Mouse (Mus musculus) right cerebral cortex, adult 2 months (tissue): ENCODE data around the gene Ipo5.

Source experiments
- DNase-seq, 2 experiments: peaks; one replicate each; pipeline ENCODE4 v3.0.0; 2021 to 2022; ENCODE audit warnings: low spot score in 2 of 2

The Ipo5 gene

DNA sequence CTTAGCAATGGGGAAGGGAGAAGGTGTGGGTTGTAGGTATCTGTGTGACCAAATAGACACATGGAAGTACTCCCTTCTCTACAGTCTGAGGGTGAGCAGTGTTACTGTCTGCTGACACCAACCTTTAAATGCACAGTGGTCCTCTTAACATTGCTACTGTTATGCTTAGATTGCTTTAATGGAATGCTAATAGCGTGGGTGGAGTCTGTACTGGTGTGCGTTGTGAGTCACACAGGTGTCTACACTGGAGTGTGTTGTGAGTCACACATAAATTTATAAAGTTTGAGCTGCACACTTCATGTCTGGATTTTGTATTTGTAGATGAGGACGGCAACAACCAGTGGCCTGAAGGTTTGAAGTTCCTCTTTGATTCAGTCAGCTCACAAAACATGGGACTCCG, 10.8 kb downstream of the Ipo5 start:
- DNase-seq, result no peak

DNA sequence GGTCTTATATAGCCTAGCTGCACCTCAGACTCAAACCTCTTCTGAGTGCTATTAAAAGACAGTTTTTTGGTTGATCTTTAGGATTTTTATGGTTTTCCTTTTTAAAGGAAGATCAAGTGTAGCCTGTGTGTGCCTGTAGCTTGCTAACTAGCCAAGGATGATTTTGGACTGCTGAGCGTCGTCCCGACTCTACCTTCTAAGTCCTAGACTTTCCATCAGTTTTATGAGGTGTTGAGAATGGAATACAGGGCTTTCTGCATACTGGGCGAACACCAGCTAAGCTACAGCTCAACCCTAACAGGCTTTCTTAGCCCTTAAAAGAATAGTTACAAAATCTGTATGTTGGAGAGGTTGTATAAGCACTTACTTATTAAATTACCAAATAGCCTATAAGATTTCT, 13.0 kb downstream of the Ipo5 start:
- DNase-seq, result no peak

DNA sequence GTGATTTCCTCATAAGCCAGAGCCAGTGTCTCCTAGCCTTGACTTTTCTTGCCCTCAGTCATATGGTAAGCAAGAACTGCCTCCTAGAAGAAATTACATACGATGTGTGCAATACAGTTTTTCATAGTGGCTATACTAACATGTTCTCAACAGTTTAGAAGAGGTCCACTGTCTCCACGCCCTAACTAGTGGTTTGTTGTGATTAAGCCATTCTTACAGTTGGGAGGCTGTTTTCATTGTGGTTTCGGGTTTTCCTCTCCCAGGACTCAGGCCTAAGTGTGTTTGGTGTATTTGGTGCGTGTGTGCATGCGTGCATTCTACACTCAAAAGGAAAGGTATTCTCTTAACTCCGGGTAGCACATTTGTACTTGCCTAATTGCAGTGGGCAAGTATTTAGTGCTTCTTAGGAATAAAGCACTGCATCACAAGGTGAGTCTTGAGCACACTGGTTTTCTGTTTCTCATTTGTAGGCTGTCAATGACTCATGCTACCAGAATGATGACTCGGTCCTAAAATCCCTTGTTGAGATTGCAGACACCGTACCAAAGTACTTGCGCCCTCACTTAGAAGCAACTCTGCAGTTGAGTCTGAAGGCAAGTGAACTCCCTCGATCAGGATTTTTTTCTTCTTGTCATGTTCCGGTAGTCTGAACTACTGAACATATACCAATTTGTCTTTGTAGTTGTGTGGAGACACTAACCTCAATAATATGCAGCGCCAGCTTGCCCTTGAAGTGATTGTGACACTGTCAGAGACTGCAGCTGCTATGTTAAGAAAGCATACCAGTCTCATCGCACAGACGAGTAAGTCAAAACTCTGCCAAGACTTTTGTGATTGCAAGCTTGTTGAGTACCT, 14.9 kb downstream of the Ipo5 start:
- no peak for DNase-seq

DNA sequence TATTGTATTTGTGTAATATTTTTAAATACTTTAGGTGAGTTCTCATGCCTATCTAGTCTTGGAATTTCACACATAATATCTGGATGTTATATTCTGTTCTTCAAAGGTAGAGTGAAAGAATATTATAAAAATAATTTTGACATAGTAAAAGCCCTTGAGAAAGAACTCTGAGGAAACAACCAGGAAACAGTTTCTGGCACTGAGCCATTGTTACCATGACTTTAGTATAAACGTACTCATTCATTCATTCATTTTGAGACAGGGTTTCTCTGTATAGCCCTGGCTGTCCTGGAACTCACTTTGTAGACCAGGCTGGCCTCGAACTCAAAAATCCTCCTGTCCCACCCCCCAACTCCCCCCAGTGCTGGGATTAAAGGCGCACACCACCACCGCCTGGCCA, 20.2 kb downstream of the Ipo5 start:
- DNase-seq, result no peak

DNA sequence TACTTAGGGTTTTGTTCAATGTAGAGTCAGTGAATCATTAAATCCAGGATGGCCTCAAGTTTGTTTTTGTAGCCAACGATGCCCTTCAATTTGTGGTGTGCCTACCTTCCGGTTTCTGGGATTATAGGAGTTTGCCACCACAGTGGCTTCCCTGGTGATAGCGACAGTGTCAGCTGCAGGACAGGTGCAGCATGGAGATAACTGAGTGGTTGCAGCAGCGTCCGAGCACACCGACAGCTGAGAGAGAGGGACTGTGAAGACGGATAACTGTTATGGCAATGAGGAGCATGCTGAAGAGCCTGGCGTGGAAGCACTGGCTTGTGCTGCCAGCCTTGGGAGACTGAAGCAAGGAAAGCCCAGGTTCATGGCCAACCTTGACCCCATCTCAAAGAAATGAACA, 22.6 kb downstream of the Ipo5 start:
- DNase-seq, result no peak

DNA sequence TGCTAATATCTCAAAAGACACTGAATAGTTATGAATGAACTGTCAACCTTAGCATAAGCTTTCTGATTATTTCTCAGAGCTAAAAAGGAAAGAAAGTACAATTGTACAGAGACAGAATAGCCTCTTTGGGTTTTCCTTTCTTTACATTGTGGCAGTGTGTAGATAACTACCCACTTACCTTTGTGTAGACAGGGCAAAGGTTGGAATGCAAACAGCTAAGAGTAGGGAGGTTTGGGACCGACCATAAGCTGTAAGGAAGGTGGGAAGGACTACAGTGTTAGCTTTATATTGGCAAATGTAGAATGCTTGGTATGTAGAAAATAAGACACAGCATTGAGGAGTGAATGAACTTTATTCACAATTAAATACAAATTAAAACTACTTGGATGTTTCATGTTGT, 26.1 kb downstream of the Ipo5 start:
- no peak for DNase-seq

DNA sequence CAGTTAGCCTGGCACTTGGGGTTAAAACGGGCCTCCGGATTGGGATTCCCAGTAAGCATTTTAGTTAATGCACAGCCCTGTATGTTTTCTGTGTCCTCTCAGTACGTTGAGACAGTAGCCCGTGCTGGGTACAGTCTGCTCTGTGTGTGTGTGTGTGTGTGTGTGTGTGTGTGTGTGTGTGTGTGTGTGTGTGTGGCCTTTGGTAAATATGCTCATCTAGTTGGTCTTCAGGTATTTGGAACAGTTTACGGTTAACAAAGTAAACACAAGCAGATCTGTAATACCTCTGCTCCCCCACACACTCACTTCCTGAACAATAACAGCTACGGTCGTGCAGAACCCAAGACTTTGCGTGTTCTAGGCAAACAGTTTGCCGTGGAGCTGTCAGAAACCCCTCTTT, 31.8 kb downstream of the Ipo5 start:
- DNase-seq, result no peak

DNA sequence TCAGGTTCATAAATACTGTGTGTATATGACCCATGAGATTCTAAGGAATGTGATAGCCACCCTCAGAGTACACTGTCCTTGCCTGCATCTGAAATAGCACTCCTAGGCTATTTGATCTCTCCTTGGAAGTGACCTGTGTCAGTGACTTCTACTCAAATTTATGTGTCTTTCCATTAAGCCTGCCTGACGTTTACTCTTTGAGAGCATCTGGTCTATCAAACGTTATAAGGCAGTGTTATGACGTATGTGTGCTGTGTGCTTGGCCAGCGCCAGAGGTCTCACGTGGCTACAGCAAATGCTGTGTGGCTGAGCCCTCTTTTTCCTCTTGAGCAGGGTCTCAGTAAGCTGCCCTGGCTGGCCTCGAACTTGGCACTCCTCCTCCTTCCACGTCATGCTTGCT, 34.1 kb downstream of the Ipo5 start:
- no peak for DNase-seq

DNA sequence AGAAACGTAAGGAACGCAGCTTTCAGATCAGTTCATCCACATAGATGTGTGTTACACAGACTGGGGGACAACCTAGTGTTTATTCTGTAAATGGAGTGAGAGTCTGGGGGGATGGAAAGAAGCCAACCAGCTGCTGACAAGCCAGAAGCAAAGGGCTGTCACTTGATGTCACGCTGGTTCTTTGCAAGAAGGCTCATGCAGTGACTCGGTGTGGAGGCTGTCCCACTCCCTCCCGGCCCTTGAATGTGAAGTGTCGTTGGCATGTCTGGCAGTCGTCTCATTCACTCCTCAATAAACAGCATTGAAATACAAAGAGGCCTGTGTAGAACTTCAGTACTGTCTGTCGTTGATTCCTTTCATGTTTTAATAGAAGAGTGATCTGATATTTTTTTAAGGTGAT, 36.1 kb downstream of the Ipo5 start:
- DNase-seq, result peak in 1 of 2 experiments; percentile 9

DNA sequence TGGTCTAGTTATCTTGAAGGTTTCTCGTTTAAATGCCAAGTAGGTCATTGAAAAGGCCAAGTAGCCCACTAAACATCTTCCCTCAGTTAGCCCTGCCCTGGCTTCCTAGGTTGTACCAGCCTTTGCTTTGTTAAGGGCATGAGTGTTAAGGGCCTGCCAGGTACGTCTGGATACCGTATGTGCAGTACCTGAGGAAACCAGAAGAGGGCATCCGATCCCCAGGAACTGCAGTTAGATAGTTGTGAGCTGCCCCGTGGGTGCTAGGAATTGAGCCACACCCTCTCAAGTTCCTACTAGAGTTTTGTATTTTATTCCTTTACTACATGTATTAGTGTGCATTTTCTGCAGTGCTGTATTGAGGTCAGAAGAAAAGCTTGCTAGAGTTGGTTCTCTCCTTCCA, 38.0 kb downstream of the Ipo5 start:
- peak in 1 of 2 experiments; percentile 4 for DNase-seq

DNA sequence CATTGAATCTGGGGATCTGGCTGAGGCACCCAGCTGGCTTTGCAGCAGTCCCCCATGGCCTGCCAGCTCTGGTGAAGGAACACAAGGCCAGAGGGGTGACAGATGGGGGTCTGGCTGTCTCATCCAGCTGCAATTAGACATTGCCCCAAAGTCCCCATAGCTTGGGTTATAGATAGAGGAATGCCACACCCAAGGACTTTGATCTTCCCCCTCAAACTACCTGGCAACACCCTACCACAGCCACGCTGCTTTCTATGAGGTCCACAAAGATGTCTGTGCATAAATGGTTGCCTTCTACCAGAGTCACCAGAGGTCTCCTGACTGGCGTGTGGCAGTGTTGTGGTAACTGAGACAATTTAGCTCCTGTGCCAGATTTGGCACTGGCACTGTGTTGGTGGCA, 39.0 kb downstream of the Ipo5 start:
- no peak for DNase-seq

DNA sequence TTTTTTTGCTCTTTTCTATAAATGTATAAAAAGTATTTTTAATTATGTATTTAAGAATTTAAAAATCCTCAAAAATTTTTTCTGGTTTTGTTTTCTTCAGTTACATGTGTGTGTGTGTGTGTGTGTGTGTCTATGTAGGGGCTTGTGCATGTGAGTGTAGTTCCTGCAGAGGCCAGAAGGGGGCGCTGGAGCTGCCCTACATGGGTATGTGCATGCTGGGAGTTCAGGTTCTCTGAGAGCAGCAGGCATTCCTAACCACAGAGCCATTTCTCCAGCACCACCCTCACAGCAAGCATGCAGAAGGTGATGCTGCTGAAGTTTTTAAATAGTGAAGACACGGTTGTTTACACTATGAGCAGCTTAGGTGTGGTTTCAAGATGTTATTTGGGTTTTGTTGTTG, 41.4 kb downstream of the Ipo5 start:
- no peak for DNase-seq

DNA sequence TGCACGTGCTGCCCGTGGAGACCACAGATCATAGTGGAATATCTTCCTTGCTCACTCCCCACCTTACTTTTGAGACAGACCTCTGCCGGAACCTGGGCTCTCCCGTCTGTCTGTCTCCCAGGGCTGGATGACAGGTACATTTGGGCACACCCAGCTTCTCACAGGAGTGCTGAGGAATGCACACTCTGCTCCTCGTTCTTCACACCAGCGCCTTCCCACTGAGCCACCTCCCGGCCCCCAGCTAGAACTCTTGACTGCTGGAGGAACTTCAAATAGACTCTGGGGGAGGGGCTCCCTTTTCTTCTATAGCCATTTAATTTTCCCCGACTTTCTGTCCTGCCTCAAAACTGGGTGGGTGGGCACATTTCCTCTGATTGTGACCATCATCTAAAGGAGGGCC, 49.5 kb downstream of the Ipo5 start:
- no peak for DNase-seq

DNA sequence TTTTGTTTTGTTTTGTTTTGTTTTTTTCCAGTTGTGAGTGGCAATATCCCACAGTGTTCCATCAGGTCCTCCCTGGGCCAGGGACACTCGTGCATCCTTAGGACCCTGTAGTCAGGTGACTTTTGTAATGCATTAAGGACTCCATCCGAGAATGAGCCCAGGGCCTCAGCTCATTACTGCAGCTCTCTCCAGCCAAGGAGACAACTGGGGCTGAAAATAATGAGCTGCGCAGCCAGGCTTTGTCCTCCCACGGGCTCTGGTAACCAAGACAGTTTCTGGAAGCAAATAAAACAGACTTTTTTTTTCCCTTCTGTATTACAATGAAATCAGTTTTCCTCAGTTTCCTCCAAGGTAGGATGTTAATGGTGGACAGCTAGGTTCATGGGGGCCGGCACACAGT, 50.0 kb downstream of the Ipo5 start:
- peak; percentile 36 to 43 for DNase-seq

DNA sequence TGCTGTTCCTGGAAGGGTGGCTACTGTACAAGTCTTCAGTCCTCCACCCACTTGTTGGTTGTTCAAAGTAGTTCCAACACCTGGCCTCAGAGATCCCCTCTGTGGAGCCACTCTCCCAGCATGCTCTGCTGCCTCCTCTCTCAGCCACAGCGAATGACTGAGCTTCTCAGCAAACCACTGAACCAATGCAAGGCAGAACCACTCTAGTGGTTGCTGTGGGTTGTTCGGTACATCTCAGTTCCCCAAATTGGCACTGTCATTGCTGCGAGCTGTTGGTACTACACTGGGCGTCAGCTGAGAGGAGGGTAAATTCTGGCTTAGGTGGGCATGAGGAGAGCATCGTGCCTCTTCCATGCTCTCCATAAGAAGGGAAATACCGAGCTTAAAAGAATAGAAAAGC, 56.0 kb downstream of the Ipo5 start:
- no peak for DNase-seq

DNA sequence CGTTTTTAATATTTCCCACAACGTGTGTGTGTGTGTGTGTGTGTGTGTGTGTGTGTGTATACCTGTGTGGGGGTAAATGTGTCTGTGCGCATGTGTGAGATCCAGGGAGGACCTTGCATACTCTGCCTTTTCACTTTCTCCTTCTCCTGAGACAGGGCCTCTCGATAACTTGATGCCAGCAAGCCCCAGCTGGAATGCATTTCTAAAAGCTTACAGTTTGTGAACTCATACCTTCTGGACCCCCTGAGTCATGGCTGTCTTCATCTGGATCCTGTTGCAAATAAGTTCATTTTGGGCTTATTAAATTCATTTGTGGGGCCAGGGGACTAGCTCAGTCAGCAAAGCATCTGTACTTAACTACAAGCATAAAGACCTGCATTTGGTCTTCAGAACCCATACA, 57.7 kb downstream of the Ipo5 start:
- DNase-seq, result no peak

DNA sequence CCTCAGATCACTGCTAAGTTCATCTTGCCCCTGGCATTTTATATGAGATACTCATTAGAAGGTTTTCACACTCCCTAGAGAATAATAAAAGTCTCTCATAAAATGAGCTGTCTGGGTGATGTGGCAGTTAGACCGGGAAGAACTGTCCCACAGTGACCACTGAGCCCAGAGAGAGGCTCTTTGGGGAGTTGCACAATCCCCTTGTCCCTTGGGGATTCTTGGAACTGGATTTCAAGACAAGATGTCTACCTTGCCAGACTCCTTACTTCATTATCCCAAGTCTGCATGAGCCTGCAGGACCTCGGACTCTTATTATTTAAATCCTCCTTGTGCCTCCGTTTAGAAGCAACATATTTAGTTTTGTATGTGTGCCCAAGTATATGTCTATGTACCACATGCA, 58.6 kb downstream of the Ipo5 start:
- no peak for DNase-seq

DNA sequence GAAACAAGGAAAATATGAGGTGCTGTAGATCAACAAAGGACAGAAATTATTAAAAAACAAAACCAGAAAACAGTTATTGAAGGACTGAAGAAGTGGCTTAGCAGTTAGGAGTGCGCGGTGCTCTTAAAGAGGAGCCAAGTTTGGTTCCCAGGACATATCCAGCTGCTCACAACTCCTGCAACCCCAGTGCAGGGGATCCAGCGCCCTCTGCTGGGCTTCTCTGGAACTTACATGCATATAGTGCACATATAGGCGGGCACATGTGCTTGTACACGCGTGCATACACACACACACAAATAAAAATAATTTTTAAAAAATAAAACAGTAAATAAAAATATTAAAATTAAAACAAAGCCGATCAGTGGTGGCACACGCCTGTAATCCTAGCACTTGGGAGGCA, 59.6 kb downstream of the Ipo5 start:
- no peak for DNase-seq

DNA sequence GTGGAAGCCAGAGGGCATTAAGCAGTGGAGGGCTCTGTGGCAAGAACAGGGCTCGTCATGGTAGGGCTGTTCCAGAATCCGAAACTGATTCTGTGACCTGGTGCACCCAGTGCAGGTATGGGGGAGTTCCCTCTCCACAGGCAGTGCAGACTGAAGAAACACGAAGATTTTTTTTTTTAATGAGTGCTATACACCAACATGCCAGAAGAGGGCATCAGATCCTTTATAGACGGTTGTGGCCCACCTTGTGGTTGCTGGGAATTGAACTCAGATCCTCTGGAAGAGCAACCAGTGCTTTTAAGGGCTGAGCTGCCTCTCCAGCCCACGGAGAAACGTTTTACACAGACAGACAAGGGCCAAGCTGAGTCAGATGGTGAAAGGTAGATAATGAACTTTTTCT, 60.3 kb downstream of the Ipo5 start:
- DNase-seq, result no peak

DNA sequence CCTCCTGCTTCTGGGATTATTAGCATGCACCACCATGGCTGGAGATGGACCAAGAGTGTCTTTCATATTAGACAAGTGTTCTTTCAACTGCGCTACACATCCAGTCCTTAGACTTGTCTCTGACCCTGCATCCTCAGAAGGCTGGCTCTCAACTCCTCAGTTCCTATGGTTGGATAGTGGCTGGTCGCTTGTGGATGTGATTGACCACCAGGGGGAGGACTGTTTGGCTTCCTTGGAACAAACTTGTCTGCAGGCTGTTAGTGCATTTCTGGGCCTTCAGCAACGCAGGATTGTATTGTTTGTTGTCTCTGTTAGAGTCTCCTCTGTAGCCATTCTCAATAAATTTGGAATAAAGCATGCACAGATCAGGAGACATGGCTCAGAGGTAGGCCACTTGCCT, 68.5 kb downstream of the Ipo5 start:
- DNase-seq, result peak in 1 of 2 experiments; percentile 36

DNA sequence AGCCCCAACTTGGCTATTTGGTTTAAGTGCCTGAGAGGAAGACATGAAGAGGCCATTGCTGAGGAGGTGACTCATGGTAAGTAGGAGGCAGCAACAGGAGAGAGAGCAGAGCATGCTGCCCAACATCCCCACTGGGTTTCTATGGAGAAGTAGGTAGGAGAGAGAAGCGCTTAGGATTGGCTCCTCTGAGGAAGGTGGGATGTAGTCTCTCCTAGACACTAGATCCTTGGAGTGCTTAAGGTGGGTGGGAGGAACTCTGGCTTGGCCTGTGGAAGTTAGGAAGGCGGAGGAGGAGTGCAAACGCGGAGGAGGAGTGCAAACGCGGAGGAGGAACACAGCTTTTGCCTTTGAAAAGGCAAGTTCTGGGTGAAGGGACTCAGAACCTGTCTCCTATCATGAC, 78.1 kb downstream of the Ipo5 start:
- DNase-seq, result peak; percentile 44 to 67
